Mouse (Mus musculus) limb, embryonic 15.5 days (tissue): ENCODE results near the gene Tab1. TPM values are rescaled to one million over a fixed set of nuclear protein-coding genes. Genes with fewer than 3 reads are reported as not detected.
"Not testable (repeated sequence)": the region's sequence is repeated elsewhere in the genome, so short reads cannot be mapped to it uniquely, and the experiment has no call there.

Experiments
- ATAC-seq: fragments of 200-750 bp; cut with Nextera tagmentation; 2 replicates; pipeline ENCODE4 v1.8.0; 2017; ENCODE audit warnings: low read depth, moderate TSS enrichment; ENCODE audit not compliant: insufficient number of reproducible peaks, low FRiP score, low TSS enrichment
- H3K27ac ChIP-seq: fragments of 300-500 bp; sonication (generic); 2 replicates; pipeline ENCODE4 v1.5.1; 2015; ENCODE audit warnings: moderate library complexity, mild to moderate bottlenecking, inconsistent platforms
- H3K27me3 ChIP-seq: fragments of 300-500 bp; sonication (generic); 2 replicates; pipeline ENCODE4 v1.6.1; 2015; ENCODE audit warnings: inconsistent platforms
- H3K36me3 ChIP-seq: fragments of 300-500 bp; sonication (generic); 2 replicates; pipeline ENCODE4 v1.6.1; 2015; ENCODE audit warnings: inconsistent platforms
- H3K4me1 ChIP-seq: fragments of 300-500 bp; sonication (generic); 2 replicates; pipeline ENCODE4 v1.6.1; 2015; ENCODE audit warnings: inconsistent platforms
- H3K4me2 ChIP-seq: fragments of 300-500 bp; sonication (generic); 2 replicates; pipeline ENCODE4 v1.6.1; 2015; ENCODE audit warnings: mild to moderate bottlenecking, inconsistent platforms
- H3K4me3 ChIP-seq: fragments of 300-500 bp; sonication (generic); 2 replicates; pipeline ENCODE4 v1.5.1; 2015; ENCODE audit warnings: mild to moderate bottlenecking, inconsistent platforms
- H3K9ac ChIP-seq: fragments of 300-500 bp; sonication (generic); 2 replicates; pipeline ENCODE4 v1.6.1; 2015; ENCODE audit warnings: inconsistent platforms
- H3K9me3 ChIP-seq: fragments of 300-500 bp; sonication (generic); 2 replicates; pipeline ENCODE4 v1.6.1; 2016; ENCODE audit warnings: inconsistent platforms
- WGBS: fragments of 180-500 bp; shearing (Covaris S2); methylation state at CpG from one replicate; pipeline ENCODE4 v1.1.7; 2015; 5-methylcytosine and 5-hydroxymethylcytosine counted together
- polyA plus RNA-seq: library from polyadenylated mRNA; unstranded; fragments of >200 nt; fragmentation: Nextera tagmentation; extraction: Ambion mirVana; gene quantifications from 2 replicates; pipeline ENCODE4 v1.2.1, GENCODE M21; 2015

The Tab1 gene
- polyA plus RNA-seq, 1 experiment from 2014 or later, result 33.8 TPM

GRCm38 (mm10) chr15:80107143-80107542, 25.8 kb upstream of the Tab1 start:
- no peak for ATAC-seq
- H3K27ac ChIP-seq, result no peak overlapping the region
- no peaks in the 10 kb centered on the region for H3K36me3 ChIP-seq
- H3K4me3 ChIP-seq, result no peak overlapping the region
- no peaks in the 10 kb centered on the region for H3K9me3 ChIP-seq
- 87% methylated on average over 8 of the region's 8 CpGs for WGBS
- no peaks in the 10 kb centered on the region for H3K4me1 ChIP-seq
- H3K9ac ChIP-seq, result no peak overlapping the region
- no peak overlapping the region for H3K4me2 ChIP-seq
- no peaks in the 10 kb centered on the region for H3K27me3 ChIP-seq

DNA sequence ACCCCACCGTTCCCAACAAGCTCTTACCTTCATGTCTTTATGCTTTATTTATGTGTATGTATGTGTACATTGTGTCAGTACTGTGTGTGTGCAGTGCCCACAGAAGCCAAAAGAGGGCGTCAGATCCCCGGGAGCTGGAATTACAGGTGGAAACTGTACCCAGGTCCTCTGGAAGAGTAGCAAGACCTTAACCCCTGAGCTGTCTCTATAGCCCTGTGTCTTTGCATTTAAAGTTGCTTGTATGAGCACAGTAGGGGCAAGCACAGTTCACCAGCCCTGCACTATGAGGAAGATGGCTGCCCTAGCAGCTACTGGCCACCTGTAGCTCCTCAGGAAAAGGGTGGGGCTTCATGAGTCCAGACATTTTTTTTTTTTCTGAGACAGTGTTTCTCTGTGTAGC, 25.4 kb upstream of the Tab1 start:
- Histone ChIP-seq H3K4me1 (no peaks in the 10 kb centered on the region), H3K4me3 (no peak overlapping the region), H3K27ac (no peak overlapping the region), H3K9me3 (no peaks in the 10 kb centered on the region), H3K9ac (no peak overlapping the region), H3K36me3 (no peaks in the 10 kb centered on the region), H3K27me3 (no peaks in the 10 kb centered on the region), H3K4me2 (no peak overlapping the region)
- ATAC-seq, result no peak
- WGBS, result 86% methylated on average over 3 of the region's 3 CpGs

DNA sequence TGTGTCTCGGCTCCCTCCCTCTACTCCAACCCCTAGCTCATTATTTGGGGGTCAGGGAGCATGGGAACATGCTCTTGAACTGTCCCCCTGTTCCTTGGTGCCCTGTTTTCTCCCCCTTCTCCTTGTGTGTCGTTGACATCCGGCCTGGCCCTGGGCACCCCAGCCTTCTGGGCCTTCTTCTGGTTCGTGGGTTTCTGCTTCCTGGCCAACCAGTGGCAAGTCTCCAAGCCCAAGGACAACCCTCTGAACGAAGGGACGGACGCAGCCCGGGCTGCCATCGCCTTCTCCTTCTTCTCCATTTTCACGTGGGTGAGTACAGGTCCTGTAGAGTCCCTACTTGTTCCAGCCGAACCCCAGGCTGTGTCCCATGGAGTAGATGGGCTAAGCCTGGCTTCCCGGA, 21.5 kb upstream of the Tab1 start:
- H3K4me2 ChIP-seq, result no peak overlapping the region
- no peak overlapping the region for H3K4me3 ChIP-seq
- H3K9ac ChIP-seq, result no peak overlapping the region
- no peak overlapping the region for H3K27ac ChIP-seq
- H3K4me1 ChIP-seq, result no peaks in the 10 kb centered on the region
- H3K9me3 ChIP-seq, result no peaks in the 10 kb centered on the region
- no peak for ATAC-seq
- H3K27me3 ChIP-seq, result no peaks in the 10 kb centered on the region
- WGBS, result 77% methylated on average over 12 of the region's 12 CpGs
- H3K36me3 ChIP-seq, result no peaks in the 10 kb centered on the region

- ATAC-seq, result no peak
- Histone ChIP-seq H3K4me3 (no peak overlapping the region), H3K9ac (no peak overlapping the region), H3K36me3 (no peaks in the 10 kb centered on the region), H3K4me2 (no peak overlapping the region), H3K27ac (no peak overlapping the region), H3K9me3 (no peaks in the 10 kb centered on the region), H3K27me3 (no peaks in the 10 kb centered on the region), H3K4me1 (no peaks in the 10 kb centered on the region)
- WGBS, result 47% methylated on average over 2 of the region's 2 CpGs
Measured at GRCm38 (mm10) chr15:80112499-80112898, 20.4 kb upstream of the Tab1 start.

- H3K4me2 ChIP-seq, result no peak overlapping the region
- H3K4me1 ChIP-seq, result no peaks in the 10 kb centered on the region
- H3K27ac ChIP-seq, result no peak overlapping the region
- no peak overlapping the region for H3K4me3 ChIP-seq
- H3K27me3 ChIP-seq, result no peaks in the 10 kb centered on the region
- no peaks in the 10 kb centered on the region for H3K9me3 ChIP-seq
- no peak overlapping the region for H3K9ac ChIP-seq
- WGBS, result 81% methylated on average over 7 of the region's 7 CpGs
- no peak for ATAC-seq
- H3K36me3 ChIP-seq, result no peaks in the 10 kb centered on the region
Measured at GRCm38 (mm10) chr15:80114414-80114813, 18.5 kb upstream of the Tab1 start.

DNA sequence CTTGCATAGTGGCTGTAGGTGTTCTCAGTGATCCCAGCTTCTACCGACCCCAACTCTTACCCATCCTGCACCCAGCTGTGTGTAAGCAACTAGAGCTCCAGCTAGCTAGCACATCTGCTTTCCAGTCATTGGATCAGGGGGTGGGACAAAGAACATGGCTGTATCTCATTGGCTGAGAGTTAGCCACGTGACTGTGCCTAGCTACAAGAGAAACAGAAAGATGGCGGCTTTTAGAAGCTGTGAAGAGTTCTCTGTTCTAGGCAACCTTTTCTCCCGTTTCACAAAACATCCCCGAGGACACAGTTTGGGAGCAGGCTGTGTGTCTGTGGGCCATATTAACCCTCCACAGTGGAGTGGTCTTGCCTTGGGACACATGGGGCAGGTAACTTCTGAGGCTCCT, 17.7 kb upstream of the Tab1 start:
- no peak overlapping the region for H3K4me3 ChIP-seq
- WGBS, result 55% methylated on average over 5 of the region's 5 CpGs

DNA sequence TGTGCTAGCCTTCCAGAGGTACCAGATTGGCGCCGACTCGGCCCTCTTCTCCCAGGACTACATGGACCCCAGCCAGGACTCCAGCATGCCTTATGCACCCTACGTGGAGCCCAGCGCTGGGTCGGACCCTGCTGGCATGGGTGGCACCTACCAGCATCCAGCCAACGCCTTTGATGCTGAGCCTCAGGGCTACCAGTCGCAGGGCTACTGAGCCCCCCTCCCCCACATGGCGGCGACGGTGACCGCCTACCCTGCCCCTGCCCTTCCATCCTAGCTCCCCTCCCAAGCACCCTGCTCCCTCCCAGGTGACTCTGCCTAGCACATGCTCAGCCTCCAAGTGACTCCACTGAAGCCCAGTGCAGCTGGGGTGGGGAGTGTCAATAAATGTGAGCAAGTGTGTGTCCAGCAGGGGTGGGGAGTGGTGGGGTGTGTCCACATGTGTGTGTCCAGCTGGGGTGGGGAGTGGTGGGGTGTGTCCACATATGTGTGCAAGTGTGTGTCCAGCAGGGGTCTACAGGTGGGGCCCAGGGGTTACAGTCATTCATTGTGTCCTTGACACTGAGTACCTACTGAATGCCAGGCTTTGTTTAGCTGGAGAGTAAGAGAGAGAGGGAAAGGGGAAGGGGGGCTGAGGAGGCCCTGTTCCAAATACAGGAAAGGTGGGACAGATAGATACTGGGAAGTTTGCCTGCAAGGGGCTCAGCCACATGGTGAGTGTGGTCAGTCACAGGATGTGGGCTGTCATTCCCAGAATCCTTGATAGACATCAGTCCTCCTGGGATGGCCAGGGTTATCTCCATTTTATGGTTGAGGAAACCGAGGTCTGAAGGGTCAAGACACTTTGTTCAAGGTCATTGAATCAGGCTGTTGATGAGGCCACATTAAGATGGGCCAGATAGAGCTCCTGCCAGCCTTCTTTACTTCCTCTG, 16.8 kb upstream of the Tab1 start:
- WGBS, result 67% methylated on average over 13 of the region's 13 CpGs
- Histone ChIP-seq H3K4me2 (0 out of 2 replicates have a peak overlapping the region, but pooled peaks have one; percentile 3), H3K4me1 (no peaks in the 10 kb centered on the region)

More for the DNA sequence above, 17.7 kb upstream of the Tab1 start:
- Histone ChIP-seq H3K9ac (no peak overlapping the region), H3K9me3 (no peaks in the 10 kb centered on the region), H3K27me3 (no peaks in the 10 kb centered on the region), H3K4me2 (no peak overlapping the region), H3K36me3 (no peaks in the 10 kb centered on the region), H3K27ac (no peak overlapping the region), H3K4me1 (no peaks in the 10 kb centered on the region)
- ATAC-seq, result no peak

GRCm38 (mm10) chr15:80117154-80117553, 15.8 kb upstream of the Tab1 start:
- H3K4me1 ChIP-seq, result no peaks in the 10 kb centered on the region
- no peak overlapping the region for H3K4me3 ChIP-seq
- H3K4me2 ChIP-seq, result no peak overlapping the region
- H3K9ac ChIP-seq, result no peak overlapping the region
- H3K27ac ChIP-seq, result no peak overlapping the region
- H3K36me3 ChIP-seq, result no peaks in the 10 kb centered on the region
- WGBS, result 62% methylated on average over 8 of the region's 8 CpGs
- no peaks in the 10 kb centered on the region for H3K9me3 ChIP-seq
- no peaks in the 10 kb centered on the region for H3K27me3 ChIP-seq
- ATAC-seq, result no peak

More for the DNA sequence above, 16.8 kb upstream of the Tab1 start:
- H3K9ac ChIP-seq, result no peak overlapping the region
- H3K27ac ChIP-seq, result no peak overlapping the region
- H3K4me3 ChIP-seq, result no peak overlapping the region
- no peak for ATAC-seq
- no peaks in the 10 kb centered on the region for H3K27me3 ChIP-seq
- H3K9me3 ChIP-seq, result no peaks in the 10 kb centered on the region
- H3K36me3 ChIP-seq, result no peaks in the 10 kb centered on the region

- Histone ChIP-seq H3K9me3 (no peaks in the 10 kb centered on the region), H3K4me2 (no peak overlapping the region), H3K27me3 (no peaks in the 10 kb centered on the region), H3K9ac (no peak overlapping the region), H3K27ac (no peak overlapping the region), H3K4me1 (no peaks in the 10 kb centered on the region), H3K36me3 (no peaks in the 10 kb centered on the region), H3K4me3 (no peak overlapping the region)
- no peak; the same call in 1 of the 2 replicates for ATAC-seq
- WGBS, result 87% methylated on average over 6 of the region's 6 CpGs
Measured at GRCm38 (mm10) chr15:80119076-80119475, 13.9 kb upstream of the Tab1 start.

GRCm38 (mm10) chr15:80121721-80122325, 11.1 kb upstream of the Tab1 start:
- no peak overlapping the region for H3K9ac ChIP-seq
- no peak overlapping the region for H3K27ac ChIP-seq
- no peaks in the 10 kb centered on the region for H3K4me1 ChIP-seq
- no peaks in the 10 kb centered on the region for H3K36me3 ChIP-seq
- 91% methylated on average over 9 of the region's 9 CpGs for WGBS
- H3K9me3 ChIP-seq, result no peaks in the 10 kb centered on the region
- no peak for ATAC-seq
- no peak overlapping the region for H3K4me3 ChIP-seq
- H3K4me2 ChIP-seq, result no peak overlapping the region
- no peaks in the 10 kb centered on the region for H3K27me3 ChIP-seq

DNA sequence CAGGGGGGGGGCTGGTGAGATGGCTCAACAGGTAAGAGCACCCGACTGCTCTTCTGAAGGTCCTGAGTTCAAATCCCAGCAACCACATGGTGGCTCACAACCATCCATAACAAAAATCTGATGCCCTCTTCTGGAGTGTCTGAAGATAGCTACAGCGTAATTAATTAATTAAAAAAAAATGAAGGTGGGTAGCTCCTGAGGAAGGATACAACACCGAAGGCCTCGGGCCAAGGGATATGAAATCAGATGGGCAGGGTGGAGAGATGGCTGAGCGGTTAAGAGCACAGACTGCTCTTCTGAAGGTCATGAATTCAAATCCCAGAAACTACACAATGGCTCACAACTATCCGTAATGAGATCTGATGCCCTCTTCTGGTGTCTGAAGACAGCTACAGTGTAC, 10.5 kb upstream of the Tab1 start:
- H3K36me3 ChIP-seq, H3K4me1 ChIP-seq, H3K27me3 ChIP-seq, H3K4me2 ChIP-seq, H3K9ac ChIP-seq, H3K9me3 ChIP-seq, H3K4me3 ChIP-seq, ATAC-seq, H3K27ac ChIP-seq: not testable (repeated sequence)
- 95% methylated on average over 6 of the region's 6 CpGs for WGBS

DNA sequence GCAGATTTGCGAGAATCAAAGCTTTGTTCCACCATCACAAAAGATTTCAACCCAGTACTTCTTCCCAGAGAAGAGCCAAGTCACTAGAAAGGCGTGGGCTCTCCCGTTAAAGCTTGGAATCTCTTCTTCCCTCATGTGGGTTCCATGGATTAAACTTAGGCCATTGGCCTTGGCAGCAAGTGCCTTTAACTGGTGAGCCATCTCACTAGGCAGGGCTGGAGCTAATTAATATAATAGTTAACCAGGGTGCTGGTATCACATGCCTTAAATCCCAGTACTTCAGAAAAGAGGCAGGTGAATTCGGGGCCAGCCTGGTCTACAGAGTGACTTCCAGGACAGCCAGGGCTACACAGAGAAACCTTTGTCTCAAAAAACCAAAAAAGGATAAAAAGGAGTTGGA, 8.3 kb upstream of the Tab1 start:
- Histone ChIP-seq H3K4me1 (no peaks in the 10 kb centered on the region), H3K27ac (no peak overlapping the region), H3K9me3 (no peaks in the 10 kb centered on the region), H3K27me3 (no peaks in the 10 kb centered on the region), H3K36me3 (no peaks in the 10 kb centered on the region), H3K4me2 (no peak overlapping the region), H3K4me3 (no peak overlapping the region), H3K9ac (no peak overlapping the region)
- ATAC-seq, result no peak
- 75% methylated on average over 4 of the region's 4 CpGs for WGBS
